Mouse (Mus musculus) midbrain, embryonic 11.5 days (tissue): ENCODE measurements around the gene Smc3. TPM values are rescaled to one million over a fixed set of nuclear protein-coding genes. Genes with fewer than 3 reads are reported as not detected.

Source experiments
- ATAC-seq: fragments of 200-750 bp; cut with Nextera tagmentation; 2 replicates; pipeline ENCODE4 v1.8.0; 2017; ENCODE audit warnings: moderate TSS enrichment, moderate library complexity; ENCODE audit not compliant: low FRiP score
- DNase-seq: peaks from one replicate; pipeline ENCODE4 v3.0.0; 2015; ENCODE audit warnings: low spot score; ENCODE audit errors: missing footprints
- H3K27ac ChIP-seq: fragments of 300-500 bp; sonication (generic); 2 replicates; pipeline ENCODE4 v1.5.1; 2014; ENCODE audit warnings: low read depth, low read length
- H3K27me3 ChIP-seq: fragments of 300-500 bp; sonication (generic); 2 replicates; pipeline ENCODE4 v1.6.1; 2014; ENCODE audit warnings: mild to moderate bottlenecking, low read length, moderate library complexity, mixed read lengths; ENCODE audit not compliant: control insufficient read depth, insufficient read depth
- H3K36me3 ChIP-seq: fragments of 300-500 bp; sonication (generic); 2 replicates; pipeline ENCODE4 v1.6.1; 2014; ENCODE audit warnings: mild to moderate bottlenecking, low read length, moderate library complexity, mixed read lengths; ENCODE audit not compliant: control insufficient read depth, insufficient read depth
- H3K4me1 ChIP-seq: fragments of 300-500 bp; sonication (generic); 2 replicates; pipeline ENCODE4 v1.6.1; 2014; ENCODE audit warnings: low read length; ENCODE audit not compliant: control insufficient read depth, insufficient read depth
- H3K4me2 ChIP-seq: fragments of 300-500 bp; sonication (generic); 2 replicates; pipeline ENCODE4 v1.6.1; 2014; ENCODE audit warnings: mild to moderate bottlenecking, moderate library complexity
- H3K4me3 ChIP-seq: fragments of 300-500 bp; sonication (generic); 2 replicates; pipeline ENCODE4 v1.5.1; 2014; ENCODE audit warnings: low read depth, low read length
- H3K9ac ChIP-seq: fragments of 300-500 bp; sonication (generic); 2 replicates; pipeline ENCODE4 v1.6.1; 2014; ENCODE audit warnings: low read length
- H3K9me3 ChIP-seq: fragments of 300-500 bp; sonication (generic); 2 replicates; pipeline ENCODE4 v1.6.1; 2016; ENCODE audit warnings: low read length; ENCODE audit not compliant: control insufficient read depth
- WGBS: fragments of 180-500 bp; shearing (Covaris S2); extraction: QIAGEN DNeasy Blood & Tissue Kit; methylation state at CpG from one replicate; pipeline ENCODE4 v1.1.7; 2014; 5-methylcytosine and 5-hydroxymethylcytosine counted together
- polyA plus RNA-seq: library from polyadenylated mRNA; unstranded; fragments of >200 nt; fragmentation: Nextera tagmentation; extraction: Ambion mirVana; gene quantifications from 2 replicates; pipeline ENCODE4 v1.2.1, GENCODE M21; 2014

Smc3 gene
- polyA plus RNA-seq, 1 experiment from 2014 or later: 95.1 TPM

- peaks cover 5% of the 10 kb centered on the region for H3K4me1 ChIP-seq
- H3K9ac ChIP-seq: no peak overlapping the region
- 88% methylated on average over 9 of the region's 9 CpGs for WGBS
- H3K4me2 ChIP-seq: no peak overlapping the region
- no peak overlapping the region for H3K4me3 ChIP-seq
- no peaks in the 10 kb centered on the region for H3K36me3 ChIP-seq
- no peaks in the 10 kb centered on the region for H3K27me3 ChIP-seq
- no peak overlapping the region for H3K27ac ChIP-seq
- ATAC-seq: no peak
- H3K9me3 ChIP-seq: no peaks in the 10 kb centered on the region
- DNase-seq: no peak
Observed at GRCm38 (mm10) chr19:53660722-53661420, 60.7 kb downstream of the Smc3 start.

GRCm38 (mm10) chr19:53661938-53662722 is 61.9 kb downstream of the Smc3 start:
- DNase-seq: no peak
- H3K4me2 ChIP-seq: no peak overlapping the region
- H3K4me3 ChIP-seq: no peak overlapping the region
- no peak; the same call in 1 of the 2 replicates for ATAC-seq
- peaks cover 5% of the 10 kb centered on the region for H3K4me1 ChIP-seq
- no peaks in the 10 kb centered on the region for H3K9me3 ChIP-seq
- H3K36me3 ChIP-seq: no peaks in the 10 kb centered on the region
- H3K27ac ChIP-seq: no peak overlapping the region
- no peak overlapping the region for H3K9ac ChIP-seq
- no peaks in the 10 kb centered on the region for H3K27me3 ChIP-seq
- 42% methylated on average over 14 of the region's 14 CpGs for WGBS

- ATAC-seq (no peak), DNase-seq (no peak)
- Histone ChIP-seq H3K27ac (no peak overlapping the region), H3K36me3 (no peaks in the 10 kb centered on the region), H3K4me3 (no peak overlapping the region), H3K27me3 (no peaks in the 10 kb centered on the region), H3K4me2 (no peak overlapping the region), H3K4me1 (peaks cover 5% of the 10 kb centered on the region), H3K9me3 (no peaks in the 10 kb centered on the region), H3K9ac (no peak overlapping the region)
- WGBS: 94% methylated on average over 9 of the region's 9 CpGs
Observed at GRCm38 (mm10) chr19:53664831-53665230, 64.6 kb downstream of the Smc3 start.

GRCm38 (mm10) chr19:53665391-53665790 is 65.2 kb downstream of the Smc3 start:
- H3K9me3 ChIP-seq: no peaks in the 10 kb centered on the region
- H3K27me3 ChIP-seq: no peaks in the 10 kb centered on the region
- no peaks in the 10 kb centered on the region for H3K36me3 ChIP-seq
- DNase-seq (no peak), ATAC-seq (no peak)
- no peak overlapping the region for H3K4me3 ChIP-seq
- no peak overlapping the region for H3K9ac ChIP-seq
- H3K4me2 ChIP-seq: no peak overlapping the region
- H3K4me1 ChIP-seq: peaks cover 7% of the 10 kb centered on the region
- no peak overlapping the region for H3K27ac ChIP-seq
- 87% methylated on average over 4 of the region's 4 CpGs for WGBS

GRCm38 (mm10) chr19:53666708-53667107 is 66.5 kb downstream of the Smc3 start:
- H3K4me3 ChIP-seq: no peak overlapping the region
- H3K9me3 ChIP-seq: no peaks in the 10 kb centered on the region
- no peaks in the 10 kb centered on the region for H3K36me3 ChIP-seq
- DNase-seq: no peak
- no peak overlapping the region for H3K4me2 ChIP-seq
- ATAC-seq: no peak
- H3K9ac ChIP-seq: no peak overlapping the region
- 0 out of 2 replicates have a peak, but pooled peaks cover 3% of the 10 kb centered on the region for H3K27me3 ChIP-seq
- H3K4me1 ChIP-seq: peaks cover 14% of the 10 kb centered on the region
- no peak overlapping the region for H3K27ac ChIP-seq
- 58% methylated on average over 8 of the region's 8 CpGs for WGBS

GRCm38 (mm10) chr19:53668821-53669220 is 68.6 kb downstream of the Smc3 start:
- DNase-seq (no peak), ATAC-seq (no peak)
- H3K27me3 ChIP-seq: peaks cover 9% of the 10 kb centered on the region
- H3K4me3 ChIP-seq: no peak overlapping the region
- no peaks in the 10 kb centered on the region for H3K36me3 ChIP-seq
- H3K9me3 ChIP-seq: no peaks in the 10 kb centered on the region
- no peak overlapping the region for H3K27ac ChIP-seq
- no peak overlapping the region for H3K9ac ChIP-seq
- 90% methylated on average over 7 of the region's 7 CpGs for WGBS
- peaks cover 10% of the 10 kb centered on the region for H3K4me1 ChIP-seq
- no peak overlapping the region for H3K4me2 ChIP-seq

- Histone ChIP-seq H3K4me3 (no peak overlapping the region), H3K27ac (no peak overlapping the region), H3K27me3 (peaks cover 26% of the 10 kb centered on the region), H3K9ac (0 out of 2 replicates have a peak overlapping the region, but pooled peaks have one; percentile 12), H3K9me3 (no peaks in the 10 kb centered on the region), H3K36me3 (no peaks in the 10 kb centered on the region), H3K4me2 (no peak overlapping the region), H3K4me1 (peaks cover 10% of the 10 kb centered on the region)
- DNase-seq (peak; percentile 88), ATAC-seq (peak; percentile 75)
- 25% methylated on average over 12 of the region's 12 CpGs for WGBS
Observed at GRCm38 (mm10) chr19:53670625-53671141, 70.5 kb downstream of the Smc3 start.

- H3K4me1 ChIP-seq: peaks cover 14% of the 10 kb centered on the region
- peaks cover 33% of the 10 kb centered on the region for H3K27me3 ChIP-seq
- no peak overlapping the region for H3K27ac ChIP-seq
- DNase-seq: peak; percentile 88
- no peak overlapping the region for H3K9ac ChIP-seq
- WGBS: 53% methylated on average over 3 of the region's 3 CpGs
- H3K9me3 ChIP-seq: no peaks in the 10 kb centered on the region
- H3K36me3 ChIP-seq: no peaks in the 10 kb centered on the region
- H3K4me3 ChIP-seq: no peak overlapping the region
- 0 out of 2 replicates have a peak, but pooled peaks have one; percentile 29 for ATAC-seq
- no peak overlapping the region for H3K4me2 ChIP-seq
Observed at GRCm38 (mm10) chr19:53671432-53671831, 71.2 kb downstream of the Smc3 start.
